Mouse (Mus musculus): ENCODE results near the gene Gm21954.

Gene Gm21954

DNA sequence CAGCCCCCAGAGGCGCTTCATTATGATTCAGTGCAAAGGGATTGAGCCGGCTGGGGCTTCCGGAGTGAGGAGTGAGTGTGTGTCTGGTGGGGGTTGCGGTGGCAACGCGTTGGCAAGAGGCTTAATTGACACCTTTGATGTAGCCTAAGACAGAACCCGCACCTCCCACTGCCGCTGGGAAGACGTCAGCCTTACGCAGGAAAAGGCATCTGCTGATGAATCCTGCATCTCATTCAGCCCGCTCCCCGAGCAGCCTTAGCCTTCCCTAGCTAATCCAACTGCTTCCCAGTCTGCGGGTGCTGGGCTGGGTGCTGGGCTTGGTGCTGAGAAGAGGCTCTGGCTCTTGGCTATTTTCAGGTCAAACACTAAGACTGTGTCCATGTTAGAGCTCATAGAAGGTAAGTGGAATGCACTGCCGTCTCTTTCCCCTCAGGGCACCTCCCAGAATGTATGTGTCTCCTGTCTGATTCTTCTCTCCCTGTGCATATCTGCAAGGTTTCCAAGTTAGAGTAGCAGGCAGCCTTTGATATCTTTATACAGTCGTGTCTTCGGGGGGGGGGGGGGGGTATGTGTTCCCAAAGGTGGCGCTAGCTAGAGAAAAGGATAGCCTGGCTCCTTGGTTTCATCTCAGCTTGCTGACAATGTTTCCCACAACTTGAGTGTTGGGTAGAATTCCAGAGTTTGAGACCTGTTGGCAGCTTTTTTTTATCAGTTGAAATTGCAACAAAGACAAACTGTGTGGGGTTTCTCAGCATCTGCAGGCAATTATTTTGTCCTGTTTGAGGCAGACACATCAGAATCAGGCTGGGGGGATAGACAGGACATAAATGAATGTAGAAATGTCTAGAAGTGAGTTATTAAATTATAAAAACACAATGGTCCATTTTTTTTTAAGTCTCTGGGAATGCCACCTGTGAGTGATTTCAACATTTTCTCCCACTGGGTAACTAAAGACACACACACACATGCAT is 10.0 kb downstream of the Gm21954 start:
- DNase-seq: peak; percentile 78

DNA sequence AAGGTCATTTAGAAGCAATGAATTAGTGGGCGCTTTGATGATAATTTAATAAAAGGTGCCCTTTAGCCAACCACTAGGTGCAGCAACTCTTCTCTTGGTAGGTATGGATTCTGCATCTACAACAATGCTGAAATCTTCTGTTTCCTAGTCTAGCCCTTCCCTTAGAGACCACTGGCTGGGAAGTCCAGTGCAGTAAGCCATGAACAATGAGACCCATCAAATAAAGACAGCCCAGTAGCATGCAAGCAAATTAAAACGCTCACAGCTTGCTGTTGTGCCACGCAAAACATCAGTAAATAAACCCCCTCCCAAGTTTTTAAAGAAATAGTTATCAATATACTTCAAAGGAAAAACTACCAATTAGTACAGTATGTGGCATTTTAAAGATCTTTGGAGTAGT is 10.9 kb downstream of the Gm21954 start:
- DNase-seq: no peak

DNA sequence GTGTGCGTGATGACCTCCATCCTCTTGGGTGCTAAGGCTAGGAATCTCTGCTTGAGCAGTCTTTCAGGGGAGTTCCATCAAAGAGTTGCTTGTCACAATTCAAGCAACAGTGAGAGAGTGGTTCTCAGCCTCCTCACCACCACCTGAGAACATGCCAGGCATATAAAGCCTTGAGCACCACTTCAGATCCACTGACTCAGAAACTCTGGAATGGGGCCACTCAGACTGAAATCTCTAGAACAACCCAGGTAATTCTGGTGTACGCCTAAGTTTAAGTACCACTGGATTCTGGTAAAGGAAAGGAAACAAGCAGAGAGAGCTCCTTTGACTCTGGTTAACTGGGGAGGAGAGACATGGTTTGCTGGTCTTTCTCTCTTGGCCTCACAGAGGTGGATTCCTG is 19.5 kb downstream of the Gm21954 start:
- no peak for DNase-seq

DNA sequence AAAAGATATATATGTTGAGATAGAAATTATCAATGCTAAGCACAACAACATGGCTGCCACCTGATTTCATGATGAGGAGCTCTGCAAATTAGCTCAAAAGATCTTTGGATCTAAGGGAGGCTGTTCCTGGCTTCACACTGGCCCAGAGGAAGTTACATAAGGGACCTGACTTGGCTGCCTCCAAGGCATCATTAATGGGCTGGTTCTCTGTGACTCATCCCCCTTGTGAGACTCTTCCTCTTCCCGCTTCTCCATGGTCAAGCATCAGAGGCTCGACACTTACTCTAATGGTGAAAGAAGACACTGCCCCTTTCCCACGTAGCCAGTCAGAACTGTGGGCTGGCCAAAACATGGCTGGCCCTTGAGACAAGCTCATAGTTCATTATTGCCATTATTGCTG is 20.1 kb downstream of the Gm21954 start:
- no peak for DNase-seq

DNA sequence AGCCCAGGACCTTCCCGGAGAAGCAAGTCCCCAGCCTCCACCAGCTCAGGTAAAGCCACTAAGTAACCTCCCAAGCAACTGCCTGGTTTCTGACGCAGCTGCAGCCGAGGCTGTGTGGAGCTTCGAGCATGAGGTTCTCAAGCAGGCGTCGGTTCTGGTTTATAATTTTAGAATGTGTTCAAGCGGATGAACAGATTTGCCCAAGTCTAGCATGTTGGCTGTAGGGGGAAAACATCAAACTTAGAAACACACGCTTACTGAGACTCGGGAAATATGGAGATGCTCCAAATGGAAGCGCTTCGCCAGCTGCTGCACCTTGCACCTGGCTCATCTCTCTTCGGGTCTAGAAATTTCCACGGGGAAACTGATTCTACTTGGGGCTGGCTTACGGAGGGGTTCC is 21.0 kb downstream of the Gm21954 start:
- DNase-seq: no peak

DNA sequence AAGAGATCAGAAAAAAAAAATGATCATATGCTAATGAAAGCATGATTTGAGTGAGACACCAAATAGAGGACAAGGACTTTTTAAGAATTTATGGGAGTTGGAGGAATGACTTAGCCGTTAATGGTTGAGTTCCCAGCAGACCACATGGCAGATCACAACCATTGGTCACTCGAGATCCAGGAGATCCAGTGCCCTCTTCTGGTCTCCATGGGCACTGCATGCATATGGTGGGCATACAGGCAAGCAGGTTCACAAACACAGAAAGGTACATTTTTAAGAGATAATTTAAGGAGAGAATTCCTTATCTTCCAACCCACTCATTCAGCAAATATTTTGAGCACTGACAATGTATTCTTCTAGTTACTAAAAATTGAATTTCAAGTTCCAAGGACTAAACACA is 22.9 kb downstream of the Gm21954 start:
- DNase-seq: no peak

DNA sequence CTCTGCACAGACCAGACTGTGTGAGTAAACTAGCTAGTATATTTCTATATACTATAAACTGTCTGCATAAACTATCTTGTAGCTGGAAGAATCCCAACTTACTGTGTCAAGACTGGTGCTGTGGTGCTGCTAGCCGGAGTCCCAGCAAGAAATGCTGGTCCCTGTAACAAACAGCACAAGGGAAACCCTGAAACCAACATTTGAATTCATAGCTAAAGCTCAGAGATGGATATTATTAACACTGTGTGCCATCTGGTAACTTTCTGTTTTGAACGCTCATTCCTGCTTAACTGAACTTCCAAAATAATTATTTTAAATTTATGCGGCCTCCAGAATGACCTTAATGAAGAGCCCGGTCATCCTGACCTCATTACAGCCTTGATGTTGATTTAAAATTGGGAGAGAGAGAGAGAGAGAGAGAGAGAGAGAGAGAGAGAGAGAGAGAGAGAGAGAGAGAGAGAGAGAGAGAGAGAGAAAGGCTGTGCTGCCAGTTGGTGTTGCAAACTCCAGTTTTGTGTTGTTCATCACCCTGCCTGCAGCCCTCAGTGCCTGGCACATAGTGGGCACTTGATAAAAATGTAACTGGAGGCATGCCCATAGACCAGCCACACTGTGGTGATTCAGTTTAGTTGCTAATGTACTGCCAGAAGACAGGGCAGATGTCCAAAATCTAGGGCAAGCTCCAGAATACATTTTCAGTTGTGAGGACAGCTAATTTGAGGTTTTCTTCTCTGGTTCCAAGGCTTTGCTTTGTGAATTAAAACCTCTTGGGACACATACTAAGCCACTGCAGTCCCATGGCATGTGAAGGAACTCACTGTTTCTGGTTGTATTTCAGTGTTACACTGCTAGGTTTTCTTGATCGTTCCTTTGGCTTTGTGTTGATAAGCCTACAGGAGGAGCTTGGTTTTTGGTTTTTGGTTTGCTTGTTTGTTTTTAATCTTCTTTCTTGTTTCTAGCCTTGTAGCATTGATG is 24.2 kb downstream of the Gm21954 start:
- no peak for DNase-seq

DNA sequence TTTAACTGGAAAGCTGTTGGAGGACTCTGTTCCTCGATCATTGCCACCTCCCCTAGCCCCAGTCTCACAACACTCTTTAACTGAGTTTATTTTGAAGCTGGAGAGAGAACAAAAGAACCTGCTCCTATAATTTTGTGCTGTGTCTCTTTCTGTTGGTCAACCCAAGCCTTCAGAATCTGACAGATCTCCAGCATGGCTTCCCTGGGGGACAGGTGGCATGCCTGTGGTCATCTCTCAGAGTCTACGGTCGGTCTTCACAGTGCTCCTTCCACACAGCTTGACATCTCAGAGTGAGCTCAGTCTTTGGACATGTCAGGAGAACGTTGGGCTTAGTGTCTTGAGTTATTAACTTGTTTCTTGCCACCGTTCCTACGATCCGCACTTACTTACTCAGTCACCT is 25.3 kb downstream of the Gm21954 start:
- no peak for DNase-seq

DNA sequence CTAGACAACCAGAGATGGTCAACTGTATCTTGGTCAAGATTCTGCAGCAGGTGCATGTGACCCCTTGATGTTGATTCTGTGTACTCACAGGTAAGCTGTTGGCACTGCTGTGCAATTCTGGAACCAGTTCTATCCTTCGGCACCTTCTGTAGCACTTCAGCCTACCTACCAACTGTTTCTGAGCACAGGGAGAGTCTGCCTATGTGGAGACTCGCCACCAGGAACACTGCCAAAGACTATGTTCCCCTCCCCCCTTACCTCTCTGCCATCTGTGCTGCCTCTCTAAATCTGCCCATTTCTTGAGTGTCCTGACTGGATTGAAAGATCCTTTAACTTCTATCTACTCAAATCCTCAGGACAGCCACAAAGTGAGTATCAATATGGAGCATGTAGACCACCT is 28.3 kb downstream of the Gm21954 start:
- DNase-seq: no peak

DNA sequence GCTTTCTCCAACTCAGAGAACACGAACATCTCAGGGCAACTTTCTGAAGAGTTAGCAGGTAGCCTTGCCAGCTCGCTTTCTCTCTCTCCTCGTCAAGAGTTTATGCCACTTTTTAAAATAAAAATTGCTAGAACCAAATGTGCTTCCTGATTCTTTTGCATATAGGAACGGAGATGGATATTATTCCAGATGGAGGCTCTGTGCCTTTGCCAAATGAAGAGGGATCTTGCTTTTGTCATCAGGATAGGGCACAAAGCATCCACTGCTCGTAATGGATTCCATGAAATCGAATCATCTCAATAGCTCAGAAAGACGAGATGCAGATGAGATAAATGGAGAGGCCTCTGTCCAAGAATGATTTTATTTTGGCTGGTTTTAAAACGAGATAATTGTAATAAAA is 28.7 kb downstream of the Gm21954 start:
- DNase-seq: no peak

DNA sequence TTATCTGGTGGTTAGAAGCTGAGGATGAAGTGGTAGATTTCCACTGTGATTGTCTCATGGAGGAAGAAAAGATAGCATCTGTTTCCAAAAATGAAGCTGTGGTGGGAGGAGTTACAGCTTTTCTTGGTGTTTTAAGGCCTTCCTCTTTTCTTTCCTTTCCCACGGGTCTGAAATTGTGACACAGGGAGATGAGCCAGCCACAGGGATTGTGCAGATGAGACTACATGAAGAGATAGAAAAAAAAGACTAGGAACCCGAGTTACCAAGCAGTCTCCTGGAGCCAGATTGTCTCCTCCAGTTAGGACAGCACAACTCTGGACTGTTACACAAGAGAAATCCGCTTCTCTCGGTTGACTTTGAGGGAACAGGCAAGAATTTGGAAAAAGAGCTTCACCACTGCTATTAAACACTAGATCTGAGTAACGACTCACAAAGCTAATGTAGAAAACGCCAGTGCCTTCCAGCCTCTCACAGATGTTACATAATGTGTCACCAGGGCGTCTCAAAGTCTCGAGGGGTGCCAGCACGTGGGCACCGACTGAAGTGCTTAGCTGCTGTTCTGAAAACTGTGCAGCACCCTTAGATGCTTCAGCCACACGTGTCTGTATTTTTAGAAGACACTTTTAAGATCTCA is 29.9 kb downstream of the Gm21954 start:
- no peak for DNase-seq

DNA sequence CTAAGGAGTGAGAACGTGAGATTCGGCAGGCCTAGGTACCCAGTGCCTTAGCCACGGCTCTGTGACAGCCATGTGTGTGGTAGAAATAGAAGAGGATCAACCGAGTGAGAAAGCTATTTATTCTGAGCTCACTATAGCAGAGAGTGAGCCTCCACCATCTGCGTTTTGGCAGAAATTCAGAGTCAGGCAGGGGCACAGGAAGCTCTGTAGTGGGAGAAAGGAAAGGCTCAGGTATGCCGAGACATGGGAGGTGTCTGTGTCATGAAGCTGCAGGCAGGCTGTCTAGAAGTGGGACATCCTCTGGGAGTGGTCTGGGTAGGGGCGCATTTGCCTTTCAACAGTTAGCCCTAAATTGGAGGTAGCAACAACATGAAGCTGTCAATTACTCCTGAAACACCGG is 31.7 kb downstream of the Gm21954 start:
- DNase-seq: no peak

DNA sequence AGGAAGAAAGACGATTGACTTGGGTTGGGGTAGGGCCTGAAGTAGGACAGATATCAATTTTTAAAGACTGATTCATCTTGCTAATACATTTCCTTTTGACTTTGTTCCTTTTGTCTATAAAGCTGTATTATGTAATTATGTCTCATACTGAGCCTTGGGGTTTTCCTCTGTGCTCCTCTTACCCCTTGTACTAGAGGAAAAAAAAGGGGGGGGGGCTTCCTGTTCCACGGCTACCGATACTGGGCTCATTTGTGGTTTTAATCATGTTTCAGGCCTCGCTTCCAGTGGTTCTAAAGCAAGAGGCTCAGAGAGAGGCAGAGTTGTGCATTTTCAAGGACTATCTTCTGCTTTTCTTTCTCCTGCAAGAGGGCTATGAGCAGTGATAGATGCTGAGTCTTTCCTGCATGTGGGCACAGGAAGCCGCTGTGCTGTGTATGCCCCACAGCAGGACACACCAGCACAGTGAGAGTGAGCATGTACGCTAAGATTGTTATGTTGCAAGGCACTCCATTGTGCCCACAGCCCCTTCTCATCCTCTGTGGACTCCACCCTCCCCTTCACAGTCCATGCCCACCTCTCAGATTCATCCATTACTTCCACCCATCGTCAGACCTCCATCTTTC is 33.1 kb downstream of the Gm21954 start:
- no peak for DNase-seq

DNA sequence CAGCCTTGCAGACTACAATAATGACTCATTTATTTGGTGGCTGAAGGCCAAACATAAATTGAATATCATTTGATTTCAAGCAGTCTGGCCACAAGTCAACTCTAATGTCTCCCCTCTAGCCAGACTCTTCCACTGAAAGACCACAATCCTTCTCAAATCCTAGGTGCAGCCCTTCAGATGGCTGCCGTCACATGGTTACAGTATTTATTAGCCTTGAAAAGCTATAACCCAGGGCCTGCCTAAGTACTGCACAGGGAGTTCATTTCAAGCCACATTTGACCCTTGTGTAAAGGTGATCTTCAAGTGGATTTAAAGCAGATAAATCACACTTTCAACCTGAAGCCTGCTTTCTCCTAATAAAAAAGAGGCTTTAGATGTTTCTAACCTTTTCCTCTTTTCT is 37.7 kb downstream of the Gm21954 start:
- peak; percentile 22 for DNase-seq

DNA sequence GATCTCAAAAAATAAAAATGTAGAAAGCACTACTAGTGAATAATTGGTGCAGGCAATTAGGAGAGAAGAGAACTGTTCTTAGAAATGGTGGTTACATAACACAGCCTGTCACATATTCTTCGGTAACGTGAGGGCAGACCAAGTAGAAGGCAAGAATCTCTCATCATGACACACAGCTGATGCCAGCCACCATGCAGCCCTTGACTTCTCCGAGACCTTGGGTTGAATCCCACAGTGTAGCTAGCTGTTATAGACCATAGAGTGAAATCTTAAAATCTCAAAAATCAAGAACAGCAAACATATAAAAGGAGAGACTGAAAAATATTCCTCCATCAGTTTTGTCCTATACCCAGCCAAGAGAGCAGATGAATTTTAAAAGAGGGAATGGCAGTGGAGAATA is 40.8 kb downstream of the Gm21954 start:
- DNase-seq: no peak

DNA sequence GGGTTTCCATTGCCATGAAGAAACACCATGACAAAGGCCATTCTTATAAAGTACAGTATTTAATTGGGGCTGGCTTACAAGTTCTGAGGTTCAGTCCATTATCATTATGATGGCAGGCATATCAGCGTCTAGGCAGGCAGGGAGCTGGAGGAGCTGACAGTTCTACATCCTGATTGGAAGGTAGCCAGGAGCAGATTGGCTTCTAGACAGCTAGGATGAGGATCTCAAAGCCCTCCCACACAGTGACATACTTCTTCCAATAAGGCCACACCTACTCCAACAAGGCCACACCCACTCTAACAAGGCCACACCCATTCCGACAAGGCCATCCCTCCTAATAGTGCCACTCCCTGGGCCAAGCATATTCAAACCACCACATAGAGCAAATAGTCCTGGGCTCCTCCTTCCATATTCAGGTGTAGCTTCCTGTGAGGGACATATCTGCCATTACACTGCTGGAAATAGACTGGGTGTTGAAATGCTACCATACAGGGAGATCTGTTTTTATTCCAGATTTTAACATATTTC is 41.9 kb downstream of the Gm21954 start:
- no peak for DNase-seq

DNA sequence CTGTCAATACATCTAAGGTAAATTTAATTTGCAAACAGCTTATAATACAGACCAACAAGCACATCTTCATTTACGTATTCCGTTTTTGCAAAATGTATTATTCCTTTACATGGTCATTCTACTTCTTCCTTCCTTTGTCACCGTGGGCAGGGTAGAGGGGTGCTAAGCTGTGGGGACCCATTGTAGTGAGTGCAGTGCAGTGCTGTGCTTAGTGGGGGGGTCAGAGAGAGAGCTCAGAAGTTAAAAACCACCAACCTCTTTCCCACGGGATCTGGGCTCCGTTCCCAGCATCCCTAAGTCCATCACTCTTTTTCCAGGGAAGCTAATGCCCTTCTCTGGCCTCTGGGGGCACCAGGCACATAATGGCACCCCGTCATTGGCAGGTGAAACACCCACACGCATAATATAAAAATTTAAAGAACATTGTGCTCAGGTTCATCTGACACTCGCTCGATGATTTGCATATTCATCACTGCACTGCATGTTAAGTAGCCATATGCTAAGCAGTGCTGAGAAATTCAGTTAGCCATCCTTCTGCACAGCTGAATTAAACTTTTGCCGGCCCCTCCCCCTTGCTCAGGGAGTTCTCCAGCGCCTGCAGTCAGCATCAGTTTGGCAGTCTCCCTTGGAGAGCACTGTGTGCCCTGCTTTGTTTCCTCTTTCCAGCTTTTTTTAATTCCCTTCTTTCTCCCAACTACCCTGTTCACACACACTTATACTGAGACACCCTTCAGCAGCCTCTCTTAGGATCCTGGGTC is 48.2 kb downstream of the Gm21954 start:
- peak; percentile 65 for DNase-seq

DNA sequence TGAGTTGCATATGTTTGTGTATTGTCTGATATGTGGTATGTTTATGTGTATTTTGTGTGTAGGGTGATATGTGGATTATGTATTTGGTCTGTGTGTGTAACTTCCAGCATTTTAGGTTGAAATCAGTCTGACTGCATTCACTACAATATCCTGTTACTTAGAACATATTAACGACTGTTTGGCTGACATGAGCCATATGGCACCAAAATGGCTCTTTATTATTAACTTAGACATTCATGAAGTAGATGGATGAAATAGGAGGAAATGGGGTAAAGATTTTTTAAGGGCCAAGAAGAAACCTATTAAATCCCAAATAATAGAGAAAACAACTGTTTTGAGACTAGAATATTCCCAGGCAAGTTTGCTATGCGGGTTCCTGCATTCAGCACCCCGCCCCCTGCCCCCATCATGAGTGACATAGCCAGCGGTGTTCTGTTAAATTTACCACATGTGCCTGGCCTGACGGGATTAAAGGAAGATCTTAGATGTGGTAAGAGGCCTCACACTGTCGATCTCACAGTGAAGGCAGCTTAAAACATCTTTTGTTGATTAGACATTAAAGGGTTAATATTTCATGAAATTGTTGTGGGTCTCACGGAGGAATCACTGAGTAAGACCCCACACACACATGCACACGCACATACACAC is 51.5 kb downstream of the Gm21954 start:
- no peak for DNase-seq

DNA sequence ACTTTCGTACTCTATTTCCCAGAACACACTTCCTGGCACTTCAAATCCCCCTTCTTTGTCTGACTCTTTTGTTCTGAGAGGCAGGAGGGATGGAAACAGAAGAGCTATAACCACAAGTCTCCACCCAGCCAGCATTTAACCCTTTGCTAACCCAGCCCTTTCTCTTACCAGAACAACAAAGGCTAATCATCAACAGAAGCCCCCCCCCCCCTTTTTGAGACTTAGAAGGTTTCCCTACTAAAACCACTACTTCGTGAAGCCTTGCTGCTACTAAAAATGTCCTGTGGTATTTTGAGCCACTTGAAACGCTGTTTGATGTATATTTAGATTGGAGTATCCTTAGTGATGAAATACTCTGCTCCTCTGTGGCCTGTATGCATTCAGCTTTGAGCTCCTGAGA is 52.7 kb downstream of the Gm21954 start:
- peak; percentile 39 for DNase-seq

DNA sequence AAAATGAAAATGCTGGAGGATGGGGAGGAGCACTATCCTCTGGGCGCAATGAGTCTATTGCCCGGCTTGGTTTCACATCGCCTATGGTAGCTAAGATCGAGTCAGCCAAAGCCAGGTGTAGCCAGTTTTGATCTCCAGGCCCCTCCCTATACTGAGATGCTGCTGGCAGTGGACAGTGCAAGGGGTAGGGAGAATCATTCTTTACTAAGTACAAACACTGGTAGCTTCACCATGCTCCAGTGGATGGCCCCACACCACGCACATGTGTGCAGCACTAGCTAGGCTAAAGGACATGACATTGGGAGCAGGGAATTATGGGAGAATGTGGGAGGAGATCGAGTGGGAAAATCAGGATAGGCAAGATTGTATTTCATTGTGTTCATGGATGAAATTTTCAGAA is 53.2 kb downstream of the Gm21954 start:
- no peak for DNase-seq

DNA sequence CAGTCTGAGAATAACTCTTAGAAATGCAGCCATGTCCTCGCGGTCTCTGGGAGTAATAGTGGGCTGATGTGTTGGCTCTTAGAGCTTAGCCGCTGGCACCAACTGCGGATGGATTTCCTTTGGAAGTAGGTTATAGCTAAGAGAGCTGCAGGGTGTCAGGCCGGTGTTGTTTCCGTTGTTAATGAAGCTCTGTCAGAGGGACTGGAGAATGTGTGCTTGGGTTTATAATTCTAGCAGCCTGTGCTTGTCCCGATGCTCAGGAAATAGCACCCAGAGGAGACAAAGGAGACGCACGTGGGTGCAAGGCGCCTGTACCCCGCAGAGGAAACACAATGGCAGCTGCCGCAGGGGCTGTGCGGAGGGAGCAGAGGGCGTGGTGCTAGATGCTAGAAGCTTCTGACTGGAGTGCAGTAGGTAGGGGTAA is 56.5 kb downstream of the Gm21954 start:
- peak; percentile 61 for DNase-seq
